Mouse (Mus musculus): ENCODE measurements around the gene Slc16a6. TPM values are rescaled to one million over a fixed set of nuclear protein-coding genes. Genes with fewer than 3 reads are reported as not detected.

The Slc16a6 gene
- polyA plus RNA-seq, 1 experiment from 2014 or later: 7.3 TPM

- H3K36me3 ChIP-seq (ENCODE audit: control insufficient read depth, insufficient read depth, low read length): no peaks in the 10 kb centered on the region
- no peak overlapping the region for H3K27ac ChIP-seq (ENCODE audit: low read depth)
- no peak for DNase-seq (ENCODE audit: low spot score)
- H3K9me3 ChIP-seq (ENCODE audit: control insufficient read depth, low read length): no peaks in the 10 kb centered on the region
- 80% methylated on average over 4 of the region's 4 CpGs for WGBS
- peaks cover 4% of the 10 kb centered on the region for H3K4me1 ChIP-seq (replicated peaks; ENCODE audit: control insufficient read depth, insufficient read depth, low read length)
- no peak overlapping the region for H3K4me3 ChIP-seq (ENCODE audit: low read depth, low read length)
- H3K27me3 ChIP-seq (replicated peaks; ENCODE audit: control insufficient read depth, insufficient read depth, low read length): no peaks in the 10 kb centered on the region
- no peak overlapping the region for H3K9ac ChIP-seq (ENCODE audit: low read length)
- no peak for ATAC-seq (replicated peaks; ENCODE audit: low FRiP score, low TSS enrichment, low read depth)
- H3K4me2 ChIP-seq (ENCODE audit: low read length): no peak overlapping the region
Measured at GRCm38 (mm10) chr11:109491844-109492243, 18.4 kb upstream of the Slc16a6 start.

DNA sequence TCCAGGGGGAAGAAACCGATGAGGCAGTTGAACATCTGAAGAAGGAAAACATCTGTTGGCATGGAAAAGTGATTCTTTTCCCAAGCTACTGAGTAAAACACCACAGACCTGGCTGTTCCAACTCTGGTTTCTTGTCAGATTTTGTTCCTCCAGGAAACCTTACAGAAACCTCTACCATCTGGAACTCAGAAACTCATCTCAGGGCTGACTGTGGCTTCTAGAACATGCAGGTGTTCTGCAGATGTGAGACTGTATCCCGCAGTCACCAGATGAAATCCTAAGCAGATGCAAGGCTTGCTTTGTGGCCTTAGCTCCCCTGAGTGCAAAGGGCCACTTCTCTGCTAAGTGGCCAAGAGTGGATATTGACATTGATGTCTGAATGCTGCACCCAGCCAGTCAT lies 16.4 kb upstream of the Slc16a6 start:
- no peaks in the 10 kb centered on the region for H3K4me1 ChIP-seq (replicated peaks; ENCODE audit: control insufficient read depth, insufficient read depth, low read length)
- H3K4me2 ChIP-seq (ENCODE audit: low read length): no peak overlapping the region
- DNase-seq (ENCODE audit: low spot score) (no peak), ATAC-seq (replicated peaks; ENCODE audit: low FRiP score, low TSS enrichment, low read depth) (no peak)
- H3K9ac ChIP-seq (ENCODE audit: low read length): no peak overlapping the region
- H3K27ac ChIP-seq (ENCODE audit: low read depth): no peak overlapping the region
- 65% methylated on average over 2 of the region's 2 CpGs for WGBS
- no peaks in the 10 kb centered on the region for H3K9me3 ChIP-seq (ENCODE audit: control insufficient read depth, low read length)
- H3K4me3 ChIP-seq (ENCODE audit: low read depth, low read length): no peak overlapping the region
- H3K27me3 ChIP-seq (replicated peaks; ENCODE audit: control insufficient read depth, insufficient read depth, low read length): no peaks in the 10 kb centered on the region
- H3K36me3 ChIP-seq (ENCODE audit: control insufficient read depth, insufficient read depth, low read length): no peaks in the 10 kb centered on the region

DNA sequence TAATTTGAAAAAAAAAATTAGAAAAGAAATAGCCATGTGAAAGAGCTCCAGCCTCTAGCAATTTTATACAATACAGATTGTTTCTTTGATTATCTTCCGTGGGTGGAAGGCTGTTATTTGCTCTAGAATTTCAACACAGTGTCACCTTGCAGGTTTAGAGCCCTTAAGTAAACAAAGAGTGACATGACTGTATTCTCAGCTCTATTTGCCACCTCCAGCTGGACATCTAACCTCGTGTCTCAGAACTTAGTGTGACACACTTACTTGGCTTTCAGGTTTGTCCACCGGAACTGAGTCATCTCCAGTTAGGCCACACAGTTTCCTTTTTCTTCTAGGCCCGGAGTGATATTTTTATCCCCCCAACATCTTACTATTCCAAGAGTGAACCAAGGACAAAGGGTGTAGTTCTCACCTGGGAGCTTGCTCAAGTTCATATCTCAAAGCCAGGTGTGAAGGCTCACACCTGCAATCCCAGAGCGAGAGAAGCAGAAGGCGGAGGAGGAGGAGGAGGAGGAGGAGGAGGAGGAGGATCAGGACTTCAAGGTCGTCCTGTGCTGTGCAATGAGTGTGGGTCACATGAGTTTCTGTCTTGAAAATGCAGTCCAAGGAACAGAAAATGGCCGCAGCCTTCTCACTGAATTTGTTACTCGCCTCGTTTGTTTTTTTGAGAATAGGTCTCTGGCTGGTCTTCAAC lies 14.7 kb upstream of the Slc16a6 start:
- Histone ChIP-seq H3K27ac (ENCODE audit: low read depth) (no peak overlapping the region), H3K36me3 (ENCODE audit: control insufficient read depth, insufficient read depth, low read length) (no peaks in the 10 kb centered on the region), H3K4me1 (replicated peaks; ENCODE audit: control insufficient read depth, insufficient read depth, low read length) (no peaks in the 10 kb centered on the region), H3K9me3 (ENCODE audit: control insufficient read depth, low read length) (no peaks in the 10 kb centered on the region), H3K9ac (ENCODE audit: low read length) (no peak overlapping the region), H3K4me3 (ENCODE audit: low read depth, low read length) (no peak overlapping the region), H3K27me3 (replicated peaks; ENCODE audit: control insufficient read depth, insufficient read depth, low read length) (no peaks in the 10 kb centered on the region), H3K4me2 (ENCODE audit: low read length) (no peak overlapping the region)
- ATAC-seq (replicated peaks; ENCODE audit: low FRiP score, low TSS enrichment, low read depth) (no peak), DNase-seq (ENCODE audit: low spot score) (no peak)
- 74% methylated on average over 10 of the region's 10 CpGs for WGBS

DNA sequence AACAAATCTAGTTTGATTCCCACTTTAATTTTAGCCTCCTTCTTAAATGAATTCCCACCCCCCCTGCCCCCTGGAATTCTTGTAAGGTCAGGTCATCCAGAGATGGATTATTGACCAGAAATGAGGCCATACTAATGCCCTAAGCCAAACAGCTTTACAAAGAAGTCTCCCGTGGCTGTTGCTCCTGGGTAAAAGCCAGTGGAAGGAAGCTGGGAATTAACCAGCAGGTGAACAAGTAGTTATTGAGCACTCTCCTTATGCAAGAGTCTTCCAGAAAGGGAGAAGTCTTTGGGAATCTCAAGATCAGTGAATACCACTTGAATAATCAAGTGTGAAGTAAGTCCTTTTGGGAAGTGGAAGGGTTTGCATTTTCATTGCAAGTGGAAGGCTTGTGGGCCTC lies 13.7 kb upstream of the Slc16a6 start:
- H3K4me2 ChIP-seq (ENCODE audit: low read length): no peak overlapping the region
- no peak for DNase-seq (ENCODE audit: low spot score)
- H3K4me1 ChIP-seq (replicated peaks; ENCODE audit: control insufficient read depth, insufficient read depth, low read length): no peaks in the 10 kb centered on the region
- no peak overlapping the region for H3K4me3 ChIP-seq (ENCODE audit: low read depth, low read length)
- H3K9me3 ChIP-seq (ENCODE audit: control insufficient read depth, low read length): no peaks in the 10 kb centered on the region
- 35% methylated on average over 1 of the region's 1 CpGs for WGBS
- H3K9ac ChIP-seq (ENCODE audit: low read length): no peak overlapping the region
- no peak for ATAC-seq (replicated peaks; ENCODE audit: low FRiP score, low TSS enrichment, low read depth)
- H3K36me3 ChIP-seq (ENCODE audit: control insufficient read depth, insufficient read depth, low read length): no peaks in the 10 kb centered on the region
- no peak overlapping the region for H3K27ac ChIP-seq (ENCODE audit: low read depth)
- H3K27me3 ChIP-seq (replicated peaks; ENCODE audit: control insufficient read depth, insufficient read depth, low read length): no peaks in the 10 kb centered on the region

- no peak for DNase-seq (ENCODE audit: low spot score)
- Histone ChIP-seq H3K4me1 (replicated peaks; ENCODE audit: control insufficient read depth, insufficient read depth, low read length) (no peaks in the 10 kb centered on the region), H3K27ac (ENCODE audit: low read depth) (no peak overlapping the region), H3K36me3 (ENCODE audit: control insufficient read depth, insufficient read depth, low read length) (no peaks in the 10 kb centered on the region), H3K9ac (ENCODE audit: low read length) (no peak overlapping the region), H3K4me2 (ENCODE audit: low read length) (no peak overlapping the region), H3K9me3 (ENCODE audit: control insufficient read depth, low read length) (no peaks in the 10 kb centered on the region), H3K27me3 (replicated peaks; ENCODE audit: control insufficient read depth, insufficient read depth, low read length) (no peaks in the 10 kb centered on the region), H3K4me3 (ENCODE audit: low read depth, low read length) (no peak overlapping the region)
- ATAC-seq (replicated peaks; ENCODE audit: low FRiP score, low TSS enrichment, low read depth): no peak
- WGBS: 85% methylated on average over 15 of the region's 15 CpGs
Measured at GRCm38 (mm10) chr11:109485398-109486045, 12.1 kb upstream of the Slc16a6 start.

DNA sequence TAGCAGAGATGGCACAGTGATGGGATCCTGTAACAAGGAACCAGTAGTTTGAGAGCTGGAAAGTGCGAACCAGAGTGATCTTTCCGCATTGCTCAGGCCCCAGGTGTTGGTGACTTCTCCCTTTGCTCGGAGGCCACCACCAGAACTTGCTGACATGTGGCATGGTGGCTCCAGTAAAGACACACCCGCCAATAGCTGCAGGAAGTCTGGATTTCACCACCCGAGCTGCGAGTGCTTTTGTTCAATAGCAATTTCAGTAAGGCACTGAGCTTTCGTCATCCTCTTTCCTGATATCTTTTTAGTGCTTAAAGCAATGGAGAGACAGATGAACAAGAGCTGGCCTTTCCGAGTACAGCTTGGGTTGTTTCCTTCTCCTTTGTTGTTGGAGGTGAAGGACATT lies 7.0 kb upstream of the Slc16a6 start:
- DNase-seq (ENCODE audit: low spot score) (no peak), ATAC-seq (replicated peaks; ENCODE audit: low FRiP score, low TSS enrichment, low read depth) (no peak)
- no peaks in the 10 kb centered on the region for H3K27me3 ChIP-seq (replicated peaks; ENCODE audit: control insufficient read depth, insufficient read depth, low read length)
- WGBS: 79% methylated on average over 8 of the region's 8 CpGs
- no peaks in the 10 kb centered on the region for H3K9me3 ChIP-seq (ENCODE audit: control insufficient read depth, low read length)
- no peaks in the 10 kb centered on the region for H3K4me1 ChIP-seq (replicated peaks; ENCODE audit: control insufficient read depth, insufficient read depth, low read length)
- no peak overlapping the region for H3K27ac ChIP-seq (ENCODE audit: low read depth)
- no peak overlapping the region for H3K9ac ChIP-seq (ENCODE audit: low read length)
- no peak overlapping the region for H3K4me3 ChIP-seq (ENCODE audit: low read depth, low read length)
- H3K36me3 ChIP-seq (ENCODE audit: control insufficient read depth, insufficient read depth, low read length): no peaks in the 10 kb centered on the region
- no peak overlapping the region for H3K4me2 ChIP-seq (ENCODE audit: low read length)

DNA sequence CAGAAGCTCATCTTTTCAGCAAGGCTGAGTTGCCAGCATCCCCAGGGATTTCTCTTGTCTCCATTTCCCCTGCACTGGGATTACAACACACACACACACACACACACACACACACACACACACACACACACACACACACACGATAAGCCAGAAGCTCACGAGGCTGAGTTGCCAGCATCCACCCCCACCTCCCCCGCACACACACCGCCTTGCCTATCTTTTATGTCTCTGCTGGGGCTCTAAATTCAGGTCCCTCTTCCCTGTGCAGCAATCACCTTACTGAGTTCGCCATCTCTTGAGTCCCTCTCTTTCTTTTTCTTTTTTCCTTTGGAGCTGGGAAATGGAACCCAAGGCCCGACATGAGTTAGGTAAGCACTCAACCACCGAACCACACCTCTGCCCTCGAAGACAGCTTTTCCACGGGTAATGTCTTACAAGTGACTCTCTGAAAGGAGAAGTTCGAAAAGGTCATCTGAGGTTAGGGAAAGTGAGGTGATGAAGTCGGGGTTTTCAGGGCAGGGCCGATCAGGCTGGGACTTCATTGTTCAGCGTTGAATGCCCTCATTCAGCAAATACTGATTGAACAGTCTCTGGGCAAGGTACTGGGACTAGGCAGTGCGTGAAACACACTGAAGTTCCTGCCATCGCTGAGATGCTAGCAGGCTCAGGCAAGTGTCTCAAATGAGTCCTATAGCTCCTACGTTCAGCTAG lies 6.3 kb upstream of the Slc16a6 start:
- no peak overlapping the region for H3K4me2 ChIP-seq (ENCODE audit: low read length)
- no peaks in the 10 kb centered on the region for H3K4me1 ChIP-seq (replicated peaks; ENCODE audit: control insufficient read depth, insufficient read depth, low read length)
- H3K9ac ChIP-seq (ENCODE audit: low read length): no peak overlapping the region
- H3K9me3 ChIP-seq (ENCODE audit: control insufficient read depth, low read length): no peaks in the 10 kb centered on the region
- DNase-seq (ENCODE audit: low spot score) (no peak), ATAC-seq (replicated peaks; ENCODE audit: low FRiP score, low TSS enrichment, low read depth) (no peak)
- WGBS: 74% methylated on average over 16 of the region's 16 CpGs
- H3K36me3 ChIP-seq (ENCODE audit: control insufficient read depth, insufficient read depth, low read length): no peaks in the 10 kb centered on the region
- H3K27me3 ChIP-seq (replicated peaks; ENCODE audit: control insufficient read depth, insufficient read depth, low read length): no peaks in the 10 kb centered on the region
- no peak overlapping the region for H3K27ac ChIP-seq (ENCODE audit: low read depth)
- H3K4me3 ChIP-seq (ENCODE audit: low read depth, low read length): no peak overlapping the region

- H3K4me3 ChIP-seq (ENCODE audit: low read depth, low read length): no peak overlapping the region
- DNase-seq (ENCODE audit: low spot score): no peak
- 48% methylated on average over 16 of the region's 16 CpGs for WGBS
Measured at GRCm38 (mm10) chr11:109477606-109478380, 4.4 kb upstream of the Slc16a6 start.

More at GRCm38 (mm10) chr11:109477606-109478380, 4.4 kb upstream of the Slc16a6 start:
- Histone ChIP-seq H3K9ac (ENCODE audit: low read length) (no peak overlapping the region), H3K27ac (ENCODE audit: low read depth) (no peak overlapping the region), H3K4me1 (replicated peaks; ENCODE audit: control insufficient read depth, insufficient read depth, low read length) (no peaks in the 10 kb centered on the region), H3K9me3 (ENCODE audit: control insufficient read depth, low read length) (no peaks in the 10 kb centered on the region), H3K36me3 (ENCODE audit: control insufficient read depth, insufficient read depth, low read length) (no peaks in the 10 kb centered on the region), H3K4me2 (ENCODE audit: low read length) (no peak overlapping the region), H3K27me3 (replicated peaks; ENCODE audit: control insufficient read depth, insufficient read depth, low read length) (no peaks in the 10 kb centered on the region)
- no peak for ATAC-seq (replicated peaks; ENCODE audit: low FRiP score, low TSS enrichment, low read depth)

All from intestine, embryonic 14.5 days (tissue).